Mouse (Mus musculus) CD4-positive naive resting alpha-beta T cell, adult 76 days (primary cell): ENCODE measurements around the gene Derl2. TPM values are rescaled to one million over a fixed set of nuclear protein-coding genes. Genes with fewer than 3 reads are reported as not detected.

ENCODE experiments used
- total RNA-seq: library from RNA; stranded (reverse); gene quantifications from one replicate; pipeline ENCODE4 v1.2.4, GENCODE M21; 2023

Derl2 gene
- total RNA-seq: 23.8 TPM

GRCm38 (mm10) chr11:71019201-71020068 lies at the start of gene Derl2, which contains the start of gene Mis12:
Gene Derl2, minus strand, starts transcription at chr11:71019841.
Gene Mis12, plus strand, starts transcription at chr11:71019611.

DNA sequence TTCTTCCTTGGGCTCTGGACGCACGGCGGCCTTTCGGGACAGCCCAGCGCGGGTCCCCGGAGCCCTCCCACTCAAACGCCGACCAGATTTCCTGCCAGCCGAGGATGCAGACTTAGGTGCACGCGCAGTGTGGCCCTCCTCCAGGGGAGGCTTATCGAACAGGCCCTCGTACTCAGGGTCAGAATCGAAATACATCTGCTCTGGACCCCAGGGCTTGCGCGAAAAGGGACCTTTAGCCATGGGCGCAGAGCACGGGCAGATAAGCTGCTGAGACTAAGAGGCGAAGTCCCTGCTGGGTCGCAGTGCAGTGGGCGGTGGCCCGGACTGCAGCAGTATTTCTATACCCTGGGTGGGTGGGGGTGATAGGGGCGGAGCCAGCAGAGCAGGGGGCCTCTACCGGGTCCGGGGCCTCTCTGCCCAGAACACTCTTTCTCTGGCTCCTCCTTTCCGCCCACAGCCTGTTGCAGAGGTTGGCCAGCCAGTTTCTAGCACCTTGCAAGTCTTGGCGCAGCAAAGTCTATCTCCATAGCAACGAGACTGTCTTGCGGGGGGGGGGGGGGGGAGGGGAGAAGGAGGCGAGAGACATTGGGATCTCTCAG lies 13.6 kb upstream of the Derl2 start, which contains the start of gene 6330403K07Rik:
Gene 6330403K07Rik (minus strand): TSS at position 351 of the 599 bp plus-strand sequence.

GRCm38 (mm10) chr11:71004316-71004773 lies 15.3 kb downstream of the Derl2 start, which contains the start of gene Dhx33:
Gene Dhx33, minus strand, starts transcription at chr11:71004437.

GRCm38 (mm10) chr11:70982557-70983228 lies 36.9 kb downstream of the Derl2 start, which contains the start of gene C1qbp:
Gene C1qbp, minus strand, starts transcription at chr11:70983026.

DNA sequence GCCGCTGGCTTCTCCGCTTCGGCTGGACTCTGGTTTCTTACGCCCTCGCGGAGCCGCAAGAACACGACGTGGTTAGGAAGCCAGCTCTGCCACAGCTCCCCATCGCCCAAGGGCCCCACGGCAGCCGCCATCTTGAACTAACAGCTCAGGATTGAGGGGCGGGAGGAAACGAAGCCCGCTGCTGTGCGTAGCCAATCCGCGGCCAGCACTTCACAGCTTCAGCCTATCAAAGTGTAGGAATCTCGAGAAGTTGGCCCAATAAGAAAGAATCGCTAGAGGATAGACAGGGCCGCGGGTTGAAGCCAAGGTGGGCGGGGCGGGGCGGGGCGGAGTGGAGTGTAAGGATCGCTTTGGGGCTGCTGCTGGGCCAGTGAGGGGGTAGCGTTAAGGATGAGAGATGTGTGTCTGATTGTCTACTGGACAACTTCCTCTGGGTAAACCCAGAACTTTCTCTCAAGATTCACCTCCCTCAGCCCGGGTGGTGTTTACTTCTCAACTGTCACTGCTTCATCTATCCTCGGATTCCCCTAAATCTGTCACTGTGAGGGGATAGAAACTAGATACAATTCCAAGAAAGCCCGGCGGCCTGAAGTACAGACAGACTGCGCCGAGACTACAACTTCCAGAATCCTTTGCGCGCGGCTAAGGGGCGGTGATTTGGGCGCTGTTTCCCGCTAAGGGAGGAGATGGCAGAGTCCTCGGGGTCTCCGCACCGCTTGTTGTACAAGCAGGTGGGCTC lies 49.7 kb downstream of the Derl2 start, which contains the start of the genes Nup88 and Rpain:
Gene Nup88 (minus strand): TSS at position 153 of the 739 bp plus-strand sequence.
Gene Rpain (plus strand): TSS at position 393 of the 739 bp plus-strand sequence.

Other genes starting within 250 kb of the Derl2 start
- 1.6 TPM for gene Scimp, start 207.3 kb downstream of the Derl2 start, total RNA-seq
- gene Rabep1, start 175.1 kb downstream of the Derl2 start, total RNA-seq: 38.6 TPM
- gene Nup88, start 49.9 kb downstream of the Derl2 start, total RNA-seq: 101 TPM
- 33.8 TPM for gene Rpain, start 49.6 kb downstream of the Derl2 start, total RNA-seq
- 71.9 TPM for gene C1qbp, start 36.8 kb downstream of the Derl2 start, total RNA-seq
- 23.2 TPM for gene Dhx33, start 15.4 kb downstream of the Derl2 start, total RNA-seq
- 7.2 TPM for gene Mis12, start 230 bp downstream of the Derl2 start, total RNA-seq
- 0.38 TPM for gene 6330403K07Rik, start 13.7 kb upstream of the Derl2 start, total RNA-seq
- 2.5 TPM for gene Nlrp1a, start 124.9 kb upstream of the Derl2 start, total RNA-seq
- gene Nlrp1b, start 210.9 kb upstream of the Derl2 start, total RNA-seq: 0.35 TPM